Comparison of ENCODE assay signal across 21 mouse cellular contexts in genomic region chr6:135451165-135451797, GRCm38 (mm10).
DNase-seq lines count a peak whose midpoint lies in the region; ATAC-seq and TF ChIP-seq lines count a peak whose summit lies in the region.
"Had no signal": no experiment of that assay in that cellular context is flagged by ENCODE, and none has a peak within 500 bp of the region (broad histone marks: within the 10 kb centered on the region; RNA-seq: fewer than 3 reads in every experiment).

No protein-coding gene starts in this region.

- no peak overlapping the region for H3K4me2 ChIP-seq in forebrain, postnatal 0 days (ENCODE audit: low read depth)
- no peak overlapping the region for H3K4me2 ChIP-seq in forebrain, embryonic 12.5 days
- H3K4me2 ChIP-seq: embryonic facial prominence, embryonic 12.5 days; heart, embryonic 13.5 days; hindbrain, embryonic 12.5 days had no signal

- no peak overlapping the region for H3K9ac ChIP-seq in forebrain, postnatal 0 days
- no peak overlapping the region for H3K9ac ChIP-seq in forebrain, embryonic 12.5 days
- H3K9ac ChIP-seq: embryonic facial prominence, embryonic 12.5 days; heart, embryonic 13.5 days; hindbrain, embryonic 12.5 days had no signal

- 85% methylated on average over 8 of the region's 8 CpGs for WGBS in forebrain, postnatal 0 days
- 91% methylated on average over 8 of the region's 8 CpGs for WGBS in forebrain, embryonic 12.5 days

- DNase-seq in forebrain, postnatal 0 days, result peak; percentile 11
- peak; percentile 13 to 43 for DNase-seq in layer of hippocampus, adult 18-20 months (ENCODE audit: low spot score in 2 of 2)
- no peak for DNase-seq in layer of hippocampus, postnatal 10 days (ENCODE audit: low spot score in 2 of 2)
- peak; percentile 21 to 49 for DNase-seq in left cerebral cortex, postnatal 14 days (ENCODE audit: low spot score in 2 of 2)
- no peak for DNase-seq in left cerebral cortex, postnatal 4 days
- DNase-seq in gastrocnemius, adult 8-10 months (ENCODE audit: low spot score in 2 of 2), result no peak
- DNase-seq: adrenal gland, adult 8-10 months; adrenal gland, postnatal 36 days; B cell, adult 2 months; cerebellum, adult 11 months; cerebellum, adult 8-10 months; cerebellum, postnatal 14 days; gastrocnemius, postnatal 25 days; heart, postnatal 4 days had no signal

- no peak overlapping the region for H3K4me3 ChIP-seq in forebrain, postnatal 0 days (ENCODE audit: low read depth, low read length)
- no peak overlapping the region for H3K4me3 ChIP-seq in forebrain, embryonic 12.5 days (replicated peaks)
- H3K4me3 ChIP-seq: embryonic facial prominence, embryonic 12.5 days; heart, embryonic 13.5 days; hindbrain, embryonic 12.5 days had no signal

- no peaks in the 10 kb centered on the region for H3K4me1 ChIP-seq in forebrain, postnatal 0 days (ENCODE audit: insufficient read depth)
- no peaks in the 10 kb centered on the region for H3K4me1 ChIP-seq in forebrain, embryonic 12.5 days
- H3K4me1 ChIP-seq: embryonic facial prominence, embryonic 12.5 days; heart, embryonic 13.5 days; hindbrain, embryonic 12.5 days had no signal

- no peak for ATAC-seq in forebrain, postnatal 0 days
- ATAC-seq in forebrain, embryonic 12.5 days (ENCODE audit: low FRiP score), result no peak
- ATAC-seq: forebrain, embryonic 16.5 days; hindbrain, embryonic 16.5 days had no signal

- intact Hi-C loops in left cerebral cortex, postnatal 14 days (cut with DNase I), result no loop called here
- intact Hi-C loops in left cerebral cortex, postnatal 4 days (cut with DNase I), result no loop called here

- H3K27me3 ChIP-seq in forebrain, postnatal 0 days (ENCODE audit: insufficient read depth, low read length), result no peaks in the 10 kb centered on the region
- H3K27me3 ChIP-seq in forebrain, embryonic 12.5 days, result no peaks in the 10 kb centered on the region
- H3K27me3 ChIP-seq: embryonic facial prominence, embryonic 12.5 days; hindbrain, embryonic 12.5 days had no signal

- no peak for TF ChIP-seq CTCF in forebrain, postnatal 0 days (IDR thresholded peaks at IDR 0.05; ENCODE audit: low read depth)

- H3K36me3 ChIP-seq in forebrain, postnatal 0 days (ENCODE audit: insufficient read depth), result no peaks in the 10 kb centered on the region
- no peaks in the 10 kb centered on the region for H3K36me3 ChIP-seq in forebrain, embryonic 12.5 days (replicated peaks)
- H3K36me3 ChIP-seq: embryonic facial prominence, embryonic 12.5 days; G1E; heart, embryonic 13.5 days; hindbrain, embryonic 12.5 days had no signal

- H3K27ac ChIP-seq in forebrain, postnatal 0 days (ENCODE audit: low read depth, low read length), result no peak overlapping the region
- no peak overlapping the region for H3K27ac ChIP-seq in forebrain, embryonic 12.5 days
- H3K27ac ChIP-seq: embryonic facial prominence, embryonic 12.5 days; heart, embryonic 13.5 days; hindbrain, embryonic 12.5 days had no signal

- H3K9me3 ChIP-seq in forebrain, postnatal 0 days (ENCODE audit: low read length), result no peaks in the 10 kb centered on the region
- no peaks in the 10 kb centered on the region for H3K9me3 ChIP-seq in forebrain, embryonic 12.5 days
- H3K9me3 ChIP-seq: embryonic facial prominence, embryonic 12.5 days; heart, embryonic 13.5 days; hindbrain, embryonic 12.5 days had no signal

Comparison
In these comparisons a context has a peak if more than half of its experiments do, and no peak if none do; other contexts are left out.
1. DNase-seq: peak in forebrain, postnatal 0 days (single experiment), layer of hippocampus, adult 18-20 months (2 of 2) and left cerebral cortex, postnatal 14 days (2 of 2); none in layer of hippocampus, postnatal 10 days (0 of 2), left cerebral cortex, postnatal 4 days (single experiment) and gastrocnemius, adult 8-10 months (0 of 2).